Mouse (Mus musculus): ENCODE data around the gene Dhx37. TPM values are rescaled to one million over a fixed set of nuclear protein-coding genes. Genes with fewer than 3 reads are reported as not detected.

Gene Dhx37
- 6.6 and 7.3 TPM in 2 replicates for polyA plus RNA-seq (2015; fragmentation: Nextera tagmentation; extraction: Ambion mirVana)

GRCm38 (mm10) chr5:125433793-125434337 lies at the start of gene Dhx37:
Gene Dhx37, minus strand, starts transcription at chr5:125434121.

GRCm38 (mm10) chr5:125475601-125476285 lies 41.8 kb upstream of the Dhx37 start, which contains the start of gene Aacs:
Gene Aacs, plus strand, starts transcription at chr5:125475814.

GRCm38 (mm10) chr5:125441234-125442114 lies 7.6 kb upstream of the Dhx37 start, which contains the start of gene Bri3bp:
Gene Bri3bp, plus strand, starts transcription at chr5:125441568.

GRCm38 (mm10) chr5:125389579-125390441 lies 44.1 kb downstream of the Dhx37 start, which contains the start of gene Ubc:
Gene Ubc, minus strand, starts transcription at chr5:125390202.

GRCm38 (mm10) chr5:125389131-125389578 lies 44.8 kb downstream of the Dhx37 start, which contains the start of gene Gm10382:
Gene Gm10382, plus strand, starts transcription at chr5:125389322.

Small RNAs within 50 kb of the gene (microRNA-seq; reads per million reads assigned to microRNA genes)
- gene Gm27551: not detected

Other genes with a start within 250 kb of the Dhx37 start
- 53.1 and 56.3 TPM in 2 replicates for gene Scarb1, start 93.0 kb downstream of the Dhx37 start, polyA plus RNA-seq (2015; fragmentation: Nextera tagmentation; extraction: Ambion mirVana)
- 0.75 and 0.79 TPM in 2 replicates for gene Gm10382, start 44.8 kb downstream of the Dhx37 start, polyA plus RNA-seq (2015; fragmentation: Nextera tagmentation; extraction: Ambion mirVana)
- 1,058 and 1,169 TPM in 2 replicates for gene Ubc, start 43.9 kb downstream of the Dhx37 start, polyA plus RNA-seq (2015; fragmentation: Nextera tagmentation; extraction: Ambion mirVana)
- 39.6 and 41.5 TPM in 2 replicates for gene Bri3bp, start 7.4 kb upstream of the Dhx37 start, polyA plus RNA-seq (2015; fragmentation: Nextera tagmentation; extraction: Ambion mirVana)
- 72.9 and 78.5 TPM in 2 replicates for gene Aacs, start 41.7 kb upstream of the Dhx37 start, polyA plus RNA-seq (2015; fragmentation: Nextera tagmentation; extraction: Ambion mirVana)
- gene Tmem132b, start 97.7 kb upstream of the Dhx37 start, polyA plus RNA-seq (2015; fragmentation: Nextera tagmentation; extraction: Ambion mirVana): 7.7 and 7.8 TPM in 2 replicates

Measured in neural tube, postnatal 0 days (tissue).